Mouse (Mus musculus) gastrocnemius, postnatal 10 days (tissue): ENCODE data around the gene Gng2. TPM values are rescaled to one million over a fixed set of nuclear protein-coding genes. Genes with fewer than 3 reads are reported as not detected.
A peak's percentile ranks its signal among the peaks of the same experiment; 100 is the strongest.

Experiments
- DNase-seq: peaks from one replicate; pipeline ENCODE4 v3.0.0; 2021; ENCODE audit warnings: mixed read lengths
- total RNA-seq, 2 experiments: library from RNA; stranded (reverse); gene quantifications; 2 replicates each; pipeline ENCODE4 v1.2.3; 2021

Gene Gng2
- total RNA-seq, 2 experiments from 2014 or later = 18.2 to 18.4 TPM

GRCm38 (mm10) chr14:19976421-19977270 is 781 bp downstream of the Gng2 start:
- DNase-seq = peak; percentile 63

DNA sequence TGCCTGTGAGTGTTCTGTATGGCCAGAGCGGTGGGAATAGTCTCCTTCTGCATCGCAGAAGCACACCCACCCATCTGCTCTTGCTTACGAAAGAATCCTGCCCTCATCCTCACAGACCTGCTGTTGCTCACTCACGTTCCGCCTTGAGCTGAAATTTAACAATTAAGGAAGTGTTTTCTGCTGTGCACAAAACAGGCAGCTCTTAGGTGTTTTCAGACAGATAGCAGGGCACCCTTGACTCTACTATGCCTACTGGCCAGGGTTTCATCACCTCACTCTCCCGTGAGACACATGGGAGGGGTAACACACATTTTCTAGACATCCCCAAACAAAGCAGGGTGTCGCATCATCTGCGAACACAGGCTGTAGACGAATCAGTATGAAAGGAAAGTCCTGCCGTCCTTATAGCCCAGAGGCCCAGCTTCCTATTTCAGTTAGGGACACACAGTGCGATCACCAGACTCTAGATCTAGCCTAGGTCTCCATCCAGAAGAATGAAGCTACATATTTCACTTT is 2.4 kb downstream of the Gng2 start:
- no peak for DNase-seq

- no peak for DNase-seq
Observed at GRCm38 (mm10) chr14:19974429-19974828, 3.0 kb downstream of the Gng2 start.

- no peak for DNase-seq
Observed at GRCm38 (mm10) chr14:19972316-19973029, 5.0 kb downstream of the Gng2 start.

- DNase-seq = no peak
Observed at GRCm38 (mm10) chr14:19970845-19971244, 6.6 kb downstream of the Gng2 start.

GRCm38 (mm10) chr14:19970106-19970785 is 7.2 kb downstream of the Gng2 start:
- no peak for DNase-seq

DNA sequence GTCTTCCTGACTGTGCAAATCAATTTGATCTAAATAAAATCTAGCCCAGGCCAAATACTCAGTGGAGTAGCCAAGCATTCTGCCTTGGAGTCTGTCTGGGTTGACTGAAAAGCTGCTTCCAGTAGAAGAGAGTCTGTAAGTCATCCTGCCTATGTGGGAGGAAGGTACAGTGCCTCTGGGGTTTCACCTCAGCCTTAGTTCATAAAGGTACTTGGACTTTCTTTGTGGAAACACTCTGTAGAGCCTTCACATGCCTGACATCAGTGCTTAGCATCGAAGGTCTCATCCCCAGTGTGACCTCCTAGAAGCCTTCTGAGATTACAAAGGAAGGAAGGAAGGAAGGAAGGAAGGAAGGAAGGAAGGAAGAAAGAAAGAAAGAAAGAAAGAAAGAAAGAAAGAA is 7.9 kb downstream of the Gng2 start:
- DNase-seq = no peak

- no peak for DNase-seq
Observed at GRCm38 (mm10) chr14:19969011-19969521, 8.4 kb downstream of the Gng2 start.

DNA sequence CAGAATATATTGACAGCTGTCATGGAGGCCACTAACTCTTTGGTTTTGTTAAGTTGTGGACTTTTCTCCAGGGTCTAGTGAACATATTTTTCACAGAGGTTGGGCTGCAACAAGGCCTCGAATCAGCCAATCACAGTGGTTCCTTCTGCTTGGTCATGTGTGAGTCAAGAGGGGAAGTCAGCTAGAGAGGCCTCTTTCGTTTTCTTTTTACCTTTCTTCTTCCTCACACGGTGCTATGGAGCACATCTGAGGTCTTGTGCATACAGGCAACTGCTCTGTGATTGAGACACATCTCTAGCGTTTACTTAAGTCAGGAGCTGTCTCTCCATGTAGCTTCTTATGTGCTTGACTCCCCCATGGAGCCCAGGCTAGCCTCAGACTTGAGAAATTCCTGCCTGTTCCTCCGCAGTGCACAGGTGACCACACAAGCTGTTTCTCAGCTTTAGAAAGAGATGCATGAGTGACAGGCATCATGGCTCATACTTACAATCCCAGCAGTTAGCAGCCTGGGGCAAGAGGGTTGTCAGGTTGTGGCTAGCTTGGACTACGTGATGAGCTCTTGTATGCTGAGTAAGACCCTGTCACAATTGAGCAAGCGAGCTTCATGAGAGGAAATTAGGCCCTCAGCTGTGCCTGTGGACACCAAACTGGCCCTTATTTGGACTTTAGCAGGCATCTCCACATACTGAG is 9.0 kb downstream of the Gng2 start:
- DNase-seq = no peak

GRCm38 (mm10) chr14:19967482-19967881 is 9.9 kb downstream of the Gng2 start:
- no peak for DNase-seq

GRCm38 (mm10) chr14:19963961-19964505 is 13.4 kb downstream of the Gng2 start:
- DNase-seq = no peak

- DNase-seq = no peak
Observed at GRCm38 (mm10) chr14:19961924-19962915, 15.2 kb downstream of the Gng2 start.

DNA sequence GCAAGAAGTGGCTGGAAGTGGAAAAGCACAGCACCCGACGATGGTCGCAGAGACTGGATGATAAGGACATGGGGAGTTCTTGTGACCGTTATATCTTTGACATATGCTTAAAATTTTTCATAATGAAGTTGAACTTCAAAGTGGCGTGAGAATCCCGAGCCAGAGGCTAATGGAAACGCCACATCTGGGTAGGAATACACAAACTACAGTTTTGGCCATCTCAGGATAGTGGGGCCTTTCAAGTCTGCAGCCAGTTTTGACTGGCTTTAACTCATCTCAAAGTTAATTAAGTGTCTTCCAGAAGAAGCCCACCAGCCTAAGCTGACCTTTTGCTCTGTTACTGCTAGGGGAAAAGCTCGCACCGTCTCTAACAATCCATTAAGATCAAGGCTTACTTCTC is 17.6 kb downstream of the Gng2 start:
- DNase-seq = no peak

GRCm38 (mm10) chr14:19955077-19955476 is 22.4 kb downstream of the Gng2 start:
- DNase-seq = no peak

DNA sequence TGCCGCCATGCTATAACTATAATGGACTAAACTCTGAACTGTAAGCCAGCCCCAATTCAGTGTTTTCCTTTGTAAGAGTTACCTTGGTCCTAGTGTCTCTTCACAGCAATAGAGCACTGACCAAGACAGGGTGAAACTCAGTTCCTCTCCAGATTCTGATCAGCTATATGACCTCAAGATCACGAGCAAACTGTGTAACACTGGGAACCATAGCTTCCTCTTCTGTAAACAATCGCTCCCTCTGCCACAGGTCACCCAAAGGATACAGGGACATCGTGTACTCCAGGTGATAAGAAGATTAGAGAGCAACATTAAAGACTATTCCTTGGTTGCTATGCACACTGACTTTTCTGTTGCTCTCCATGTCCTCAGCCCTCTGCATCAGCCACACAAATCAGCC is 26.6 kb downstream of the Gng2 start:
- DNase-seq = no peak

DNA sequence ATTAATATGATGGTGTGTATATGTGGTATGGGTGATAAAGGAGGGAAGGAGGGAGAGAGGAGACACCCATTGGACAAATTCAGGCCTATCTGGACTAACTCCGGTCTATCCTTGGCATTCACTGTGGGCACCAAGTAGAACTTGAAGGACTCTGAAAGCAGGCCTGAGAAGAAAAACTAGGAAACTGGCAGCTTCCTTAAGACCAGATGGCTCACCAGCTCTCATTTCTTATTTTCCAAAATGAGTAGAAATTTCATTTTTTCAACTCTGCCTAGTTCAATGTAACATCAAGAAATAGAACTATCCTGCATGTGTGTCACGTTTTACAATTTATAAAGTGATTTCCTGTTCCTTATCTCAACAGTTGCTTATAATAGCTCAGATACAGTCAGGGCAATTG is 28.0 kb downstream of the Gng2 start:
- DNase-seq = no peak

DNA sequence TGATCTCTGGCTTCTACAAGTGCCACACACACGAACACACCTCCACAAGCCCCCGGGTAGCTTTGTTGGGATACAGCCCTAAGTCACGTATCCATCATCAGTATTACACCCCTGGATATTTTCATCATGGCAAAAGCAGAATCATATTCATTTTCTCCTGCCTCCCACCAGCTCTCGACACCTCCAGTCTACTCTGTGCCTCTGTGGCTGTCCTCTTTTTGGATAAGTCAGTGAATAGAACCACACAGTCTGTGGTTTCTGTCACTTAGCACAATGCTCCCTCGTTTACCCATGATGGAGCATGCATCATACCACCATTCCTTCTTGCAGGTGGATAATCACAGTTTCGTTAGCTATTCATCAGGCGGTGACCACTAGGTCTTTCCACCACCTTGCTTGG is 31.2 kb downstream of the Gng2 start:
- DNase-seq = no peak

DNA sequence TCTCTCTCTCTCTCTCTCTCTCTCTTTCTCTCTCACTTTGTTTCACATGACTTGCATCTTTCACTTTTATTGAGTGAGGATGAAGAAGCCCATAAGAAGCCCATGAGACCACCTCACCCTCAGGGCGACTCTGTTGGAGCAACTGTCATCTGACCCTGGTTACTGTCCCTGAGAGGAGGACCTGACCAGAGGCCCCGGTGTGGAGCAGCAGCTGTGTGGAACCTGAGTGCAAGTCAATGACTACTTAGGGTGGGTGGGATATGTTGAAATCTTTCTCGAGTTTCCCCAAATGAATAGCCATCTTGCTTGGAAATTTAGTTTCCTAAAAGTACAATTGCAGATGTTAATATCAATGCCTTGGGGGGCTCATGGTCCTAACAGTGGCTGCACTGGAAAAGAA is 34.7 kb downstream of the Gng2 start:
- DNase-seq = no peak

DNA sequence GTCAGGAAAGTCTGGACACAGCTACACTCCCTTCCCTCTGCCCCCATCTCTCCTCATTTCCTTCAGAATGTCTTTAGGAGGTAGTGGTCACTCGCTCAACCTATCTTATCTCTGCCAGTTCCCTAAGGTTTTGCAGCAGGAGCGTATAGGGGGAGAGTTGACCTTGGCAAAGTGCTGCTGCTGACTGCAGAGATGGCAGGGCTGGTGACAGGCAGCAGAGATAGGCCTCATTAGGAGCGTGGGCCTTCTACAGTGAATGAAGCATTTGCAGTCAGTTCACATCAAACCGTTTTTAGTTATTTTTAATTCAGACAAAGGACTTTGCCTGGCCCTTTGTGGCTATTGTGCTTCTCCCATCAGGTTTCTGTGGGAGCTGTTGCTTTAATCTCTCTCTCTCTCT is 35.1 kb downstream of the Gng2 start:
- DNase-seq = no peak

- no peak for DNase-seq
Observed at GRCm38 (mm10) chr14:19940066-19940465, 37.4 kb downstream of the Gng2 start.
